20 mouse cellular contexts compared by ENCODE assay signal in genomic region chr17:68333382-68333781, GRCm38 (mm10). TPM values are rescaled to one million over a fixed set of nuclear protein-coding genes. Genes with fewer than 3 reads are reported as not detected.
"Had no signal": no experiment of that assay in that cellular context is flagged by ENCODE, and none has a peak within 500 bp of the region (broad histone marks: within the 10 kb centered on the region; RNA-seq: fewer than 3 reads in every experiment).

No protein-coding gene starts in this region.

- H3K4me1 ChIP-seq: neural tube, embryonic 13.5 days; neural tube, embryonic 15.5 days; stomach, embryonic 15.5 days had no signal

- H3K9ac ChIP-seq: neural tube, embryonic 13.5 days; neural tube, embryonic 15.5 days; stomach, embryonic 15.5 days had no signal

- H3K4me2 ChIP-seq: neural tube, embryonic 13.5 days; neural tube, embryonic 15.5 days; stomach, embryonic 15.5 days had no signal

- H3K36me3 ChIP-seq: neural tube, embryonic 13.5 days; neural tube, embryonic 15.5 days; stomach, embryonic 15.5 days had no signal

- H3K27ac ChIP-seq: neural tube, embryonic 13.5 days; neural tube, embryonic 15.5 days; stomach, embryonic 15.5 days; stomach, postnatal 0 days had no signal

- H3K27me3 ChIP-seq: neural tube, embryonic 13.5 days; neural tube, embryonic 15.5 days; stomach, embryonic 15.5 days had no signal

- H3K9me3 ChIP-seq: neural tube, embryonic 13.5 days; neural tube, embryonic 15.5 days; stomach, embryonic 15.5 days had no signal

- H3K4me3 ChIP-seq: neural tube, embryonic 13.5 days; neural tube, embryonic 15.5 days; stomach, embryonic 15.5 days had no signal

- DNase-seq: retina, postnatal 1 day; right cerebral cortex, adult 18-20 months; right cerebral cortex, postnatal 14 days; right cerebral cortex, postnatal 25 days; right cerebral cortex, postnatal 4 days; spleen, adult 18-20 months; thymus, adult 18-20 months; thymus, adult 2 months; thymus, postnatal 14 days; thymus, postnatal 25 days; thymus, postnatal 36 days had no signal

RNA-seq across cellular contexts. Expression of gene L3mbtl4, which starts 59.8 kb away (rescaled TPM):
- total RNA-seq: neutrophil, adult 5-6 weeks had no signal
- polyA plus RNA-seq: small intestine, adult 2 months; spleen, adult 2 months; stomach, embryonic 14.5 days; stomach, postnatal 0 days; thymus, adult 2 months; thymus, postnatal 0 days had no signal
